Mouse (Mus musculus) heart, postnatal 0 days (tissue): ENCODE results near the gene Parm1. TPM values are rescaled to one million over a fixed set of nuclear protein-coding genes. Genes with fewer than 3 reads are reported as not detected.

ENCODE experiments used
- ATAC-seq: fragments of 200-750 bp; cut with Nextera tagmentation; 2 replicates; pipeline ENCODE4 v1.8.0; 2017; ENCODE audit warnings: low read depth, moderate number of reproducible peaks, moderate library complexity; ENCODE audit not compliant: insufficient read depth
- DNase-seq: peaks from one replicate; pipeline ENCODE4 v3.0.0-alpha.2; 2016; ENCODE audit warnings: low spot score
- H3K27ac ChIP-seq: fragments of 300-500 bp; sonication (generic); 2 replicates; pipeline ENCODE4 v1.5.1; 2014; ENCODE audit warnings: low read depth, mild to moderate bottlenecking
- H3K27me3 ChIP-seq: fragments of 300-500 bp; sonication (generic); 2 replicates; pipeline ENCODE4 v1.6.1; 2014; ENCODE audit warnings: low read length, mixed read lengths; ENCODE audit not compliant: control insufficient read depth, insufficient read depth
- H3K36me3 ChIP-seq: fragments of 300-500 bp; sonication (generic); replicated peaks from 2 replicates; pipeline ENCODE4 v1.6.1; 2014; ENCODE audit warnings: low read length, mixed read lengths; ENCODE audit not compliant: control insufficient read depth, insufficient read depth
- H3K4me1 ChIP-seq: fragments of 300-500 bp; sonication (generic); 2 replicates; pipeline ENCODE4 v1.6.1; 2014; ENCODE audit warnings: antibody characterized with exemption; ENCODE audit not compliant: control insufficient read depth, insufficient read depth
- H3K4me2 ChIP-seq: fragments of 300-500 bp; sonication (generic); 2 replicates; pipeline ENCODE4 v1.6.1; 2014; ENCODE audit warnings: low read depth, mild to moderate bottlenecking, low read length, moderate library complexity
- H3K4me3 ChIP-seq: fragments of 300-500 bp; sonication (generic); 2 replicates; pipeline ENCODE4 v1.5.1; 2014; ENCODE audit warnings: low read depth, low read length
- H3K9ac ChIP-seq: fragments of 300-500 bp; sonication (generic); replicated peaks from 2 replicates; pipeline ENCODE4 v1.6.1; 2014; ENCODE audit warnings: low read depth, low read length, mixed read lengths
- H3K9me3 ChIP-seq: fragments of 300-500 bp; sonication (generic); replicated peaks from 2 replicates; pipeline ENCODE4 v1.6.1; 2016; ENCODE audit warnings: low read length; ENCODE audit not compliant: control insufficient read depth
- CTCF ChIP-seq: IDR thresholded peaks from 2 replicates; pipeline ENCODE4 v1.5.1; 2016; ENCODE audit warnings: antibody characterized with exemption, control low read depth, low read depth
- EP300 ChIP-seq: IDR thresholded peaks from 2 replicates; pipeline ENCODE4 v1.6.1; 2016; ENCODE audit warnings: antibody characterized with exemption, low read depth
- WGBS: fragments of 180-500 bp; shearing (Covaris S2); extraction: QIAGEN DNeasy Blood & Tissue Kit; methylation state at CpG from one replicate; pipeline ENCODE4 v1.1.7; 2014; 5-methylcytosine and 5-hydroxymethylcytosine counted together
- polyA plus RNA-seq: library from polyadenylated mRNA; unstranded; fragments of >200 nt; fragmentation: Nextera tagmentation; extraction: Ambion mirVana; gene quantifications from 2 replicates; pipeline ENCODE4 v1.2.1, GENCODE M21; 2015
- total RNA-seq: library from RNA; depleted of rRNA; stranded (reverse); fragments of >200 nt; gene quantifications from 2 replicates; pipeline ENCODE4 v1.2.3, GENCODE M21; 2014; ENCODE audit warnings: low replicate concordance

Gene Parm1
- total and polyA plus RNA-seq, 2 experiments from 2014 or later, result 25.9 to 39.6 TPM

- no peak overlapping the region for H3K4me3 ChIP-seq
- no peak for ATAC-seq
- no peaks in the 10 kb centered on the region for H3K9me3 ChIP-seq
- no peaks in the 10 kb centered on the region for H3K27me3 ChIP-seq
- TF ChIP-seq CTCF (no peak), EP300 (no peak)
- WGBS, result 91% methylated on average over 3 of the region's 3 CpGs
- no peak overlapping the region for H3K9ac ChIP-seq
- no peaks in the 10 kb centered on the region for H3K36me3 ChIP-seq
- no peak for DNase-seq
- peaks cover 26% of the 10 kb centered on the region for H3K4me1 ChIP-seq
- no peak overlapping the region for H3K27ac ChIP-seq
- no peak overlapping the region for H3K4me2 ChIP-seq
Observed at GRCm38 (mm10) chr5:91561394-91561793, 44.0 kb downstream of the Parm1 start.

DNA sequence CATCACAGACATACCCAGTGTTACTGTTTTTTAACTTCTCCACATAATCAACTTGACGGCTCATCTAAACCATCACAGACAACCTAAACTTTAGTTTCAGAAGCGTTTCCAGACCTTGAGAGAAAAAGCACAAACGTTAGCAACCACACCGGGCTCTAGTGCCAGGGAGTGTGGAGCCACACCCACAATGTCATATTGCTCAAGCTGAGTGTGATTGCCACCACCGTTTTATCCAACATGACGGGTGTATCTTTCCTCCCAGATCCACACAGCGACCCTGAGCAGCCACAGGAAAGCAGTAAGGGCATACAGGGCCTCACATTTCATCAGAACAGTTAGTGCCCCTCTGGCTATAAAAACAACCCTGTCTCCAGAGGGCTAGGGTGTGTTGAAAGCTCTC lies 45.1 kb downstream of the Parm1 start:
- H3K27ac ChIP-seq, result peak overlapping the region; percentile 13; the same call in 1 of the 2 replicates
- no peaks in the 10 kb centered on the region for H3K36me3 ChIP-seq
- H3K4me1 ChIP-seq, result peaks cover 26% of the 10 kb centered on the region
- no peak overlapping the region for H3K4me3 ChIP-seq
- H3K9me3 ChIP-seq, result no peaks in the 10 kb centered on the region
- 45% methylated on average over 7 of the region's 7 CpGs for WGBS
- TF ChIP-seq CTCF (no peak), EP300 (no peak)
- DNase-seq (no peak), ATAC-seq (no peak)
- no peaks in the 10 kb centered on the region for H3K27me3 ChIP-seq
- H3K9ac ChIP-seq, result no peak overlapping the region
- no peak overlapping the region for H3K4me2 ChIP-seq

GRCm38 (mm10) chr5:91564054-91564453 lies 46.6 kb downstream of the Parm1 start:
- no peaks in the 10 kb centered on the region for H3K27me3 ChIP-seq
- H3K27ac ChIP-seq, result peak overlapping the region; percentile 75
- peak overlapping the region; percentile 36 for H3K4me2 ChIP-seq
- peak; percentile 46 for DNase-seq
- TF ChIP-seq EP300 (no peak), CTCF (no peak)
- 19% methylated on average over 3 of the region's 3 CpGs for WGBS
- H3K4me3 ChIP-seq, result no peak overlapping the region
- no peaks in the 10 kb centered on the region for H3K36me3 ChIP-seq
- peaks cover 22% of the 10 kb centered on the region for H3K4me1 ChIP-seq
- no peaks in the 10 kb centered on the region for H3K9me3 ChIP-seq
- no peak overlapping the region for H3K9ac ChIP-seq
- peak; percentile 66 for ATAC-seq

DNA sequence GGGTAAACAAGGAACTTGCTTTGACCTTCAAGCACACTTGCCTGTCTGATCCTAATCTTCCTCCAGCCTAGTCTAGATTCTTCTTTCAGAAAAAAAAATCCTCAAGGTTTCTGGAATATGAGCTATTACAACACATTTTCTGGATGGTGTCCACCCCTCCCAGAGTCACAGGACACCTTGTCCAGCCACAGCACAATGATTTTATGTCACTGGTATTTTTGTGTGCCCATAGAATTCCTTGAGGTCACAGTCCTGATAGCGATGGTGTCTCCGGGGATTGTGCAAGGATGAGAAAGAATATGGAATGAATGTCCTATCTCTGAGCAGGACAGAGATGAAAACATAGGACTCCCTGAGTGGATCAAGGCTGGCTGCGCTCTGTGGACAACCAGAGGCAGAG lies 48.0 kb downstream of the Parm1 start:
- 57% methylated on average over 3 of the region's 3 CpGs for WGBS
- TF ChIP-seq EP300 (no peak), CTCF (no peak)
- Histone ChIP-seq H3K9ac (no peak overlapping the region), H3K27me3 (no peaks in the 10 kb centered on the region), H3K36me3 (no peaks in the 10 kb centered on the region), H3K4me2 (no peak overlapping the region), H3K27ac (peak overlapping the region; percentile 32; the same call in 1 of the 2 replicates), H3K9me3 (no peaks in the 10 kb centered on the region), H3K4me3 (no peak overlapping the region), H3K4me1 (peaks cover 20% of the 10 kb centered on the region)
- no peak for ATAC-seq
- DNase-seq, result no peak

- no peaks in the 10 kb centered on the region for H3K9me3 ChIP-seq
- ATAC-seq (no peak), DNase-seq (no peak)
- TF ChIP-seq EP300, result no peak
- no peak for TF ChIP-seq CTCF
- no peak overlapping the region for H3K9ac ChIP-seq
- H3K27ac ChIP-seq, result no peak overlapping the region
- WGBS, result 58% methylated on average over 3 of the region's 3 CpGs
- no peaks in the 10 kb centered on the region for H3K27me3 ChIP-seq
- peaks cover 20% of the 10 kb centered on the region for H3K4me1 ChIP-seq
- no peak overlapping the region for H3K4me2 ChIP-seq
- no peak overlapping the region for H3K4me3 ChIP-seq
- no peaks in the 10 kb centered on the region for H3K36me3 ChIP-seq
Observed at GRCm38 (mm10) chr5:91566591-91566990, 49.2 kb downstream of the Parm1 start.

- Histone ChIP-seq H3K9me3 (no peaks in the 10 kb centered on the region), H3K4me1 (peaks cover 22% of the 10 kb centered on the region; the same call in 1 of the 2 replicates), H3K27ac (no peak overlapping the region), H3K27me3 (no peaks in the 10 kb centered on the region), H3K9ac (no peak overlapping the region), H3K4me3 (no peak overlapping the region), H3K36me3 (no peaks in the 10 kb centered on the region), H3K4me2 (no peak overlapping the region)
- 75% methylated on average over 2 of the region's 2 CpGs for WGBS
- ATAC-seq, result no peak
- DNase-seq, result no peak
- TF ChIP-seq EP300 (no peak), CTCF (no peak)
Observed at GRCm38 (mm10) chr5:91574211-91574610, 56.8 kb downstream of the Parm1 start.
